Mouse (Mus musculus) kidney, postnatal 25 days (tissue): Measurements from ENCODE around the gene Negr1.

Source experiments
- DNase-seq, 2 experiments: peaks; one replicate each; pipeline ENCODE4 v3.0.0; 2021; ENCODE audit warnings: mixed read lengths in 2 of 2

Gene Negr1

GRCm38 (mm10) chr3:157232723-157233122 is 671.1 kb downstream of the Negr1 start:
- DNase-seq = peak in 1 of 2 experiments; percentile 57

DNA sequence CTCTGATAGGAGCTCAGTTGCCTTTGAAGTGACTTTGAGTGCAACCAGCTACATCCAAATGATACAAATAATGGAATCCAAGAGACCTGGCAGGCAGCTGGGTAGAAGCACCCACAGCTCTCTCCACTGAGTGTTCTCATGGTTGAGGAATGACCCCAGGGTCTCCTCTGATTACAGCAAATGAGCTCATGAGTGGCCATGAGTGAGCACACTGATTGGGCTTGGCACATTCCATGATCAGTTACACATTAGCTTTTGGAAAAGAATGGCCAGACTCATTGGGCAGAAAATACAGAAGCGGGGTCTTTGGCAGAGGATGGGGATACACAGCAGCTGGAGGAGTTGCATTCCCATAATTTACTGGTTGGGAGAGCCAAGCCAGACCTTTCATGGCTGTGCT is 678.6 kb downstream of the Negr1 start:
- DNase-seq = no peak

DNA sequence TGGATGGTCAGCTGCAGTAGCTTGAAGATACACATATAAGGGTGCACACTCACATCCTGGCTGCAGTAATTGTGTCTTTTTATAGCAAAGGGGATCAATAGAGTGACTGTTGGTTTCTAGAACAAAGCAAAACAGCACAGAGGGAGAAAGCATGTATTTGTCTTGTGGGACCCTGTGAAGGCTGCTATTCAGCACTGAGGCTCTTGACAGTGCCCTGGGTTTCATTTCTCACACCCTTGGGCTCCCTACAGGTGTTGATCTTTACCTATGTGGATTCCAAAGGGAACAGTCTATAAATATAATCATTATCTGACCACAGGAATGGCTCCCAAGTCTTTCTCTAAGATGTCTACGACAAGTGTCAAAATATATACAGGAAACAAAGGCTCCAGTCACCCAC is 693.9 kb downstream of the Negr1 start:
- no peak for DNase-seq

DNA sequence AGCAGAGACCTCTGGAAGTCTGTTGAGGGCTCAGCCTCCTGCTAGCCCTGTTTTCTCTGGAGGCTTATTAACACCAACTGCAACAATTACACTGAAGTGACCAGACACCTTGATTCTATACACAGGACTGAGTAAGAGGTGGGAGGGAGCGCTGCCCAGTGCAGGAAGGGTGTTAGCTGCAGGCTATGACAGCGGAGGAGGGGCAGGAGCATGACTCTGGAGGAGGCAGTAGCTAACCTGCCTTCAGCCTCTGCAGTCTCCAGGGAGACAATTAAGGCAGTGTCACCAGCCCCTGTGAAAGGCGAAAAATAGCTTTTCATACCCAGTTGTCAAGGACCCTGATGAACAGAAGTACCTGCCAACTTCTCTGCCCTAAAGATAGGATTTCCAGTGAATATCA is 694.3 kb downstream of the Negr1 start:
- no peak for DNase-seq

GRCm38 (mm10) chr3:157268742-157269141 is 707.1 kb downstream of the Negr1 start:
- DNase-seq = no peak

GRCm38 (mm10) chr3:157272379-157272778 is 710.8 kb downstream of the Negr1 start:
- no peak for DNase-seq

GRCm38 (mm10) chr3:157274143-157274542 is 712.5 kb downstream of the Negr1 start:
- no peak for DNase-seq

DNA sequence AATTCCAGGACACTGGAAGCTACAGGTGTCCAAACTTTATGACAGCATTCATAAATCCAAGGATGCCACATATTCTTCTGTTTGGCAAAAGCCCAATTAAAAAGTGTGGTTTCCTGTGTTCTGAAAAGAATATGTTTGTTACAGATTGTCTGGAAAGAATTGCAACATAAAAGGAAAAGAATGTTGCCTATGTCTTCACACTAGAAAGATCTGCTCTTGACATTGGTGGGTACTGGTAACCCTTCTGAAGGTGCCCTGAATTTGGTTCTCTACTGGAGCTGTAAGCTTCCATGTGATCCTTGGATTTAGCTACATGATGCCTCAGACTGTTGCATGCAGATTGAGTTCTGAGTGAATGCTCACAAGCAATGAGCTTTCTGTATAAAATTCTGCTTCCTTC is 718.1 kb downstream of the Negr1 start:
- no peak for DNase-seq

DNA sequence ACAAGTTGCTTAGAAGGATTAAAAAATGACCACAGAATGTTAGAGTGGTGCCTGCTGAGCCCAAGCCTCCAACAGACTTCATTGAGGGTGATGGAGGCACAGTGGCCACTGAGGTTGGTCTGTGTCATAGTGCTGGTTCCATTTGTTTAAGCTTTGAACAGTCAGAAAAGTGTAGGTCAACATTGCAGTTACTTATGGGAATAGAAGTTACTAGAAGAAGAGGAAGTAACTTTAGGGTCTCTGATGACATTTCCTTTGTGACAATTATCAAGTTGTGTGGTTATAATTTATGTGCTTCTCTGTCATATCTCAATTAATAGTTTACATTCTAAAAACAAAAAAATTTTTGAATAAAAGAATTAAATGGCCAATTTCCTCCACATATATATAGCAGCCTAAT is 719.7 kb downstream of the Negr1 start:
- DNase-seq = no peak

GRCm38 (mm10) chr3:157291286-157291685 is 729.7 kb downstream of the Negr1 start:
- no peak for DNase-seq

DNA sequence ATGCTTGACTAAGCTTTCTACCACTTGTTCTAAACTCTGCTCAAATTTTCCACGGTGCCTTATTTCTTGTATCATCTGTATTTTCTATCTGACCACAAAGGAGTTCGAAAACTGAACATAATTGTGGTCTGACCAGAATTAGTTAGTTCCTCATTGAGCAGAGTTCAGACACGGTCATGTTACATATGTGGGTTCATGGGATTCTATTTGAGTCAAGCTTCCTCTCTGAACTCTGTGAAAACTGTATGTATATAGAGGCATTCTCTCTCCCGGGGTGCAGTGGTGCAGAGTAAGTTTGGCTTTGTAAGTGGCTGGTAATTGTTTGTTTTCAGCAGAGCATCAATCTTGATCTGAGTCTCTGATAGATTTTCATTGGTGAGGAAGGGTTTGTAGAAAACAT is 735.6 kb downstream of the Negr1 start:
- DNase-seq = no peak

- DNase-seq = no peak
These were observed 742.0 kb downstream of the Negr1 start for GRCm38 (mm10) chr3:157303430-157304116.

DNA sequence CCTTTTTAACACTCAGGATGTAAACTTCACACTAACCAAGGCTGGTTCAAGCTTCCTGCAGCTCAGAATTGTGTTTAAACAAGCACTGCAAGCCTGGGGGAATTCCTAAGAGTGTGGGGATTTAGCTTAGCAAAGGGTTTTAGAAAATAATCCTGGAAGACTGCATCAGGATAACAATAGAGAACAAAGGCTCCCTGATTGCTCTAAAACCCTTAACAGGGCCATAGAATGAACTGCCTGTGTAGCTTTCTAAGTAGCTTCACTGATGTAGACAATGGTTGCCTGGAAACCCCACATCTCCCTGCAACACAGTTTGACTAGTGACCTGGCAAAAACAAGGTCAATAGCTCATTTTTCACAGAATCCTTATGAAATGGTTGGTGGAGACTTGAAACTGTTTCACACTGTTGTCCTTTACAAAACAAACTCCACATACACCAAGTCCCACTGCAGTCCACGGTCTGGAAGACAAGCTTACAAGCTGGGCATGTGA is 759.5 kb downstream of the Negr1 start:
- no peak for DNase-seq

GRCm38 (mm10) chr3:157321834-157322233 is 760.2 kb downstream of the Negr1 start:
- DNase-seq = no peak

DNA sequence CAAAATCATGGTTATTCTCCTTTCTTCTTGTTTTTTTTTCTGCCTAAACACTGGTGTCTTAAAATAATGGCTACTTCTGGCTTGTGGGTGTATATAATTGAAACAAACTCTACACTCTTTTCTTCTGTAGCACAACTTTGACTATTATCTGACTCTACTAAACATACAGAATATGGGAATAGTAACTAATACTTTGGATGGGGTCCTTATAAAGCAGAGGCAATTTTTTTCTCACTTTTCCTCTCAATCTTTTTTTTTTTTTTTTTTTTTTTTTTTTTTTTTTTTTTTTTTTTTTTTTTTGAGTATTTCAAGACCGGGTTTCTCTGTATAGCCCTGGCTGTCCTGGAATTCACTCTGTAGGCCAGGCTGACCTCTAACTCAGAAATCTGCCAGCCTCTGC is 772.6 kb downstream of the Negr1 start:
- DNase-seq = no peak

DNA sequence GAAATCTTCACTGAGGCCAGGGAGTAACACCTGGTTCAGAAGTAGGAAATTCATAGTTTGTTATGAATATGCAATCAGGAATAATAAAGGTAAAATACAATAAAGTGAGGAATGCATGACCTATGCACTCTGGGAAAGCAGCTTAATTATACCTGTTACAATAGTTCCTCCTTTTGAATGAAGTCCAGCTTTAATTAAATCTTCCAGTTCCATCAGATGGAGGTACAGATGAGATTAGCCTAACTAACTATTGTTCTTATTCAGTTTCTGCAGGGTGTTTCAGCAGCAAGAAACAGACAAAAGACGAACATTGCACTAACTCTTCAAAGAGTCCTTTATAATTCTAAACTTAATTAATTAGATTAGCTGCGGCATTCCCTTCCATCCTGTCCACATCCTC is 787.9 kb downstream of the Negr1 start:
- DNase-seq = no peak

- DNase-seq = no peak
These were observed 797.3 kb downstream of the Negr1 start for GRCm38 (mm10) chr3:157358905-157359304.

- no peak for DNase-seq
These were observed 798.2 kb downstream of the Negr1 start for GRCm38 (mm10) chr3:157359840-157360239.
